Mouse (Mus musculus) liver, adult 2 months (tissue): ENCODE measurements around the gene Poln. TPM values are rescaled to one million over a fixed set of nuclear protein-coding genes. Genes with fewer than 3 reads are reported as not detected.

Experiments used
- DNase-seq: peaks from one replicate; pipeline ENCODE4 v3.0.0-alpha.2; 2011; ENCODE audit warnings: low read depth, low spot score; ENCODE audit errors: extremely low read depth
- H3K27ac ChIP-seq: fragments of 200-500 bp; replicated peaks from 2 replicates; pipeline ENCODE4 v1.5.1; 2012; ENCODE audit warnings: low read depth, mild to moderate bottlenecking, control low read depth, inconsistent platforms, low read length; ENCODE audit not compliant: insufficient read depth
- H3K27me3 ChIP-seq: fragments of 200-500 bp; 2 replicates; pipeline ENCODE4 v1.6.1; 2012; ENCODE audit warnings: mild to moderate bottlenecking, moderate library complexity, low read length, inconsistent platforms; ENCODE audit not compliant: control insufficient read depth, insufficient read depth
- H3K36me3 ChIP-seq: fragments of 200-500 bp; 2 replicates; pipeline ENCODE4 v1.6.1; 2012; ENCODE audit warnings: low read length, inconsistent platforms; ENCODE audit not compliant: control insufficient read depth, insufficient read depth
- H3K4me1 ChIP-seq: fragments of 200-500 bp; 2 replicates; pipeline ENCODE4 v1.6.1; 2011; ENCODE audit warnings: low read length; ENCODE audit not compliant: control insufficient read depth, insufficient read depth
- H3K4me3 ChIP-seq: fragments of 200-500 bp; 2 replicates; pipeline ENCODE4 v1.5.1; 2011; ENCODE audit warnings: low read depth, mild to moderate bottlenecking, control low read depth, low read length, moderate library complexity; ENCODE audit not compliant: insufficient read depth
- H3K79me2 ChIP-seq: fragments of 200-500 bp; 2 replicates; pipeline ENCODE4 v1.6.1; 2012; ENCODE audit warnings: inconsistent platforms, mild to moderate bottlenecking, low read length, moderate library complexity; ENCODE audit not compliant: control insufficient read depth, insufficient read depth
- H3K9ac ChIP-seq: fragments of 200-500 bp; 2 replicates; pipeline ENCODE4 v1.6.1; 2012; ENCODE audit warnings: low read depth, mild to moderate bottlenecking, control low read depth, inconsistent platforms, low read length
- CTCF ChIP-seq: fragments of 200-500 bp; IDR thresholded peaks from 2 replicates; pipeline ENCODE4 v1.5.1; 2011; ENCODE audit warnings: low read depth, low read length, control low read depth
- POLR2A ChIP-seq: fragments of 200-500 bp; IDR thresholded peaks from 2 replicates; pipeline ENCODE4 v1.6.1; 2011; ENCODE audit warnings: low read length, control low read depth; ENCODE audit not compliant: insufficient read depth; ENCODE audit errors: extremely low read depth
- WGBS: fragments of 180-500 bp; shearing (Covaris S2); methylation state at CpG from one replicate; pipeline ENCODE4 v1.1.7; 2018; 5-methylcytosine and 5-hydroxymethylcytosine counted together
- polyA plus RNA-seq: library from polyadenylated mRNA; depleted of rRNA; stranded (reverse); fragments of >200 nt; gene quantifications from 2 replicates; pipeline ENCODE4 v1.2.3, GENCODE M21; 2012
- total RNA-seq: library from RNA; depleted of rRNA; stranded (reverse); fragments of >200 nt; gene quantifications from 2 replicates; pipeline ENCODE4 v1.2.3, GENCODE M21; 2014

Gene Poln
- total and polyA plus RNA-seq, 2 experiments = not detected

DNA sequence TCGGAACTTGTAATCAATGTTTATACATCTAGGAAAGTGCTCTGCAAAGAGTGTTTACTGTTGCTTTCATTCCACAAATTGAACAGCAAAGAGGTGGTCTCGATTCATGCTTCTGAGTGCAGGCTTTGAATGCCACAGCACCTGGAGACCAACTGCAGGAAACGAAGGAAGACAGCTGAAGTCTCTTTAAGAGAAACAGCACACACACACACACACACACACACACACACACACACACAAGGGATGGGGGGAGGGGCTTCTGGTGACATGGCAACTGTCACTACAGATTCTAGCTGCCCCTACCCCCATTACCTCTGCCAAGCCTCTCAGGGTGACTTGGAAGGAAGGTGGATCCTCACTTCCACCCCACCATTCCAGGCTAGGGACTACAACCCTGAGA is 38.3 kb upstream of the Poln start:
- Histone ChIP-seq H3K9ac (no peak overlapping the region), H3K79me2 (no peaks in the 10 kb centered on the region), H3K36me3 (no peaks in the 10 kb centered on the region), H3K4me1 (no peaks in the 10 kb centered on the region), H3K27ac (no peak overlapping the region), H3K4me3 (no peak overlapping the region), H3K27me3 (no peaks in the 10 kb centered on the region)
- TF ChIP-seq CTCF (no peak), POLR2A (no peak)
- 52% methylated on average over 3 of the region's 3 CpGs for WGBS
- DNase-seq = no peak

DNA sequence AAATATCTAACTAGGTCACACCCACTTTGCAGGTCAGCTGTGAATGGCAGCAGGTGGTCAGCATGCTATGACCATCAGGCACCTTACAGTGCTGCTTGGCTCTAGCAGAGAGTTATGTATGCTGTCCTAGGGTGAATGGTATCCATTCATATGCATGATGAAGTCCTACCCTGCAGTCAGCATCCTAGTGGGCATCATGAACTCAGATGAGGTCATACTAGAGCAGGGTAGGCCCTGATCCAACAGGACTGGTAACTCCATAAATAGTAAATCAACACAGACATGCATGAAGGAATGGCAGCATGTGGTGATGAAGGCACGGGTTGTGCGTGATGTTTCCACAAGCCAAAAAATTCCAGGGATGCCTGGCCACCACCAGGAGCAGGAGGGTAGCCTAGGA is 36.5 kb upstream of the Poln start:
- DNase-seq = no peak
- no peak overlapping the region for H3K9ac ChIP-seq
- WGBS = 64% methylated on average over 2 of the region's 2 CpGs
- H3K36me3 ChIP-seq = no peaks in the 10 kb centered on the region
- H3K4me1 ChIP-seq = no peaks in the 10 kb centered on the region; the same call in 1 of the 2 replicates
- H3K27ac ChIP-seq = no peak overlapping the region
- no peaks in the 10 kb centered on the region for H3K27me3 ChIP-seq
- H3K79me2 ChIP-seq = no peaks in the 10 kb centered on the region
- no peak overlapping the region for H3K4me3 ChIP-seq
- TF ChIP-seq POLR2A (no peak), CTCF (no peak)

DNA sequence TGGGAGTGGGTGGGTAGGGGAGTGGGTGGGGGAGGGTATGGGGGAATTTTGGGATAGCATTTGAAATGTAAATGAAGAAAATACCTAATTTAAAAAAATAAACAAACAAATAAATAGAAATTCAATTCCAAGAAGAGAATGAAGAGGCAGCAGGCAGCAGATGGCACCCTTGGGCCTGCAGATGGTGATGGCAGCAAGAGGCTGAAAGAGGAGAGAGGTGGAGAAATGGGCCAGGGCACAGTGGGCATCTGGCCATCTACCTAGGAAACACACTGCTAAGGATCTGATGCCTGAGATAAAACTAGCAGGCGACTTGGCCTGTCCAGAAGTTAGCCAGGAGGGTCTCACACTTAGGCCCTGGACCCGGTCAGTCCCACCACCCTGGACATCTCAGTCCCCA is 35.7 kb upstream of the Poln start:
- H3K4me1 ChIP-seq = no peaks in the 10 kb centered on the region; the same call in 1 of the 2 replicates
- no peak overlapping the region for H3K4me3 ChIP-seq
- no peaks in the 10 kb centered on the region for H3K79me2 ChIP-seq
- no peaks in the 10 kb centered on the region for H3K27me3 ChIP-seq
- H3K9ac ChIP-seq = no peak overlapping the region
- no peak for DNase-seq
- H3K36me3 ChIP-seq = no peaks in the 10 kb centered on the region
- no peak overlapping the region for H3K27ac ChIP-seq
- WGBS = 91% methylated on average over 2 of the region's 2 CpGs
- TF ChIP-seq CTCF (no peak), POLR2A (no peak)

DNA sequence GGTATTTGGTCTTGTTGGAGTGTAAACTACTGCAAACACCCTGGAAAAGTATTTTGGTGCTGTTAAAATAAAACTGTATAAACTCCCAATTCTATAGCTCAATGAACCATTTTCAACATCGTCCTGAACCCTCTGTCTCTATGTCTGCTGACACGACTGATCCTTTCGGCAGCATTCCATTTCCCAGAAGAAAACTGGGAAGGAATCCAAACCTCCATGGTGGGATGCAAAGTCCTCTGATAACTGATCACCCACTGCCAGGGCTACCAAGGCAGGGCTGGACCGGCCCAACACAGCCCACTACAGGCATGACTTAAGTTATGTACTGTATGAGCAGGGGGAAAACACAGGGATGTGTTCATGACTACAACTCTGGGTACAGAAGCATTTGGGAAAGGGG is 32.8 kb upstream of the Poln start:
- H3K4me3 ChIP-seq = no peak overlapping the region
- no peak overlapping the region for H3K27ac ChIP-seq
- H3K9ac ChIP-seq = no peak overlapping the region
- TF ChIP-seq POLR2A = no peak
- TF ChIP-seq CTCF = no peak
- no peaks in the 10 kb centered on the region; the same call in 1 of the 2 replicates for H3K4me1 ChIP-seq
- no peaks in the 10 kb centered on the region for H3K79me2 ChIP-seq
- H3K27me3 ChIP-seq = no peaks in the 10 kb centered on the region
- 44% methylated on average over 4 of the region's 4 CpGs for WGBS
- DNase-seq = no peak
- H3K36me3 ChIP-seq = no peaks in the 10 kb centered on the region

DNA sequence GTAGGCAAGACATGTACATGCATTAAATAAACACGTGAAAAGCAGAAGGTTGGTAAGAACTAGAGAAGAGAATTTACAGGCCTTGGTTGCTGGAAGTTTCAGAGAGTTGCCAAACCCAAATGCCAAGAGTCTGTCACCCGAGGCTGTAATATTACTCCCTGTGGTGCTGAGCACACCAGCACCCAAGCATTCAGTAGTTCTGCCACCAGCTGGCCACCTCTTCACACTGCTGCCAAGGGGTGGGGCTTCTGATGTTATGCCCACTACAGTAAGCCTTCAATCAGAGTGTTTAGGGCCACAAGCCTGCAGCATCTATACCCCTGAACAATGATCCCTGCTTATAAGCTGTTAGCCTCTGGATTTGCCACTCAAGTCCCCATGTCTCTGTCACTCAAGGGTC is 32.1 kb upstream of the Poln start:
- H3K27me3 ChIP-seq = no peaks in the 10 kb centered on the region
- H3K4me1 ChIP-seq = no peaks in the 10 kb centered on the region; the same call in 1 of the 2 replicates
- no peak for DNase-seq
- no peaks in the 10 kb centered on the region for H3K36me3 ChIP-seq
- no peak for TF ChIP-seq CTCF
- TF ChIP-seq POLR2A = no peak
- no peak overlapping the region for H3K4me3 ChIP-seq
- no peak overlapping the region for H3K27ac ChIP-seq
- H3K79me2 ChIP-seq = no peaks in the 10 kb centered on the region
- H3K9ac ChIP-seq = no peak overlapping the region
- WGBS = 65% methylated on average over 2 of the region's 2 CpGs

DNA sequence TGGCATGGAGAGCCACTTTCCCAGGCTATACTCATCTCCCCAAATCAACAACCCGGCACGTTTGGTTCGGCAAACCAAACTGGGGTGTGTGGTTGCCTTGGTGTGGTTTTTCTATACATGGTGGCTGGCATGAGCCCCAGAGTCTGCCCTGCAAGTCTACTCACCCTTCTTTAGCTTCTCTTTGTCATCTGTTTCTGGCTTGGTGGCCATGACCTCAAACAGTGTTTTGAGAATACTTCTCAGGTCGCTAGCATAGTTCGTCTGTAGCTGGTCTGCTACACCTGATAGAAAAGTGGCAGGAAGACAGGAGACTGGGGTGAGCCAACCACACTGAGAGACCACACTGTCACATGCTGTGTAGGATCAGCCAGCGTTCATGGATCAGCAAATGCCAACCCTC is 29.4 kb upstream of the Poln start:
- Histone ChIP-seq H3K27me3 (no peaks in the 10 kb centered on the region), H3K4me3 (no peak overlapping the region), H3K9ac (no peak overlapping the region), H3K4me1 (no peaks in the 10 kb centered on the region; the same call in 1 of the 2 replicates), H3K36me3 (no peaks in the 10 kb centered on the region), H3K79me2 (no peaks in the 10 kb centered on the region), H3K27ac (no peak overlapping the region)
- no peak for DNase-seq
- TF ChIP-seq POLR2A (no peak), CTCF (no peak)
- WGBS = 84% methylated on average over 6 of the region's 6 CpGs
